7 mouse cellular contexts compared by ENCODE assay signal in the genomic region with DNA sequence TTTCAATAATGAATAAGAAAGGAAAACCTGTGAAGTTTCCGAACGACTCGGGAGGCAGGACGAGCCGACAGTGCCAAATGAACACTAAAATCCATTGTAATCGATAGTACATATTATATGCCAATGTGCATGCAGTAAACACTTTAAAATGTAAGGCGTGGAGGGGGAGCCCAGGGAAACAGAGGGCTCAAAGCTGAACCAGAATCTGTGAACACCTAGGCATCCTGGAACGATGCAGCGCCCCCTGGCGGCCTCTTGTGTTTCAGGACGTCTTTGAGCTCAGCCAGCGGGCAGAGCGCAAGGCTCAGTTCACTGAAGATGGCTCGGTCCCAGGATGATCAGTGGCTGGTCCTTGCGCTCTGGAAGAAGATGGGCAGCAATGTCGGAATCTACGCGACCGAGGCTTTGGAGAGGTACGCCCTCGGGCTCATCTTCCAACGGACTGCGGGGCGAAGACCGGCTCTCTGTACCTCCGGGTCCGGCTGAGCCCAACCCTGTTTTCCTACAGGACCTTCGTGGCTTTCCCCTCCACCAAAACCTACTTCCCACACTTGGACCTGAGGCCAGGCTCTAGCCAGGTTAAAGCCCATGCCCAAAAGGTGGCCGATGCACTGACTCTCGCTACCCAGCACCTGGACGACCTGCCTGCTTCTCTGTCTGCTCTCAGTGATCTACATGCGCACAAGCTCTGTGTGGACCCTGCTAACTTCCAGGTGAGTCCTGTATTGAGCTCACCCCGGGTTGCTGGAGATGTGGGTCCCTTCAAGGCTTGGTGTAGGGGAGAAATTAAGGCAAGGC. TPM values are rescaled to one million over a fixed set of nuclear protein-coding genes. Genes with fewer than 3 reads are reported as not detected.
DNase-seq lines count a peak whose midpoint lies in the region; ATAC-seq lines count a peak whose summit lies in the region.
"Not testable (repeated sequence)": the region's sequence is repeated elsewhere in the genome, so short reads cannot be mapped to it uniquely, and the experiment has no call there.

A gene (plus strand): TSS at position 271 of the 798 bp plus-strand sequence.

- ATAC-seq in midbrain, embryonic 11.5 days (ENCODE audit: low FRiP score) = peak; percentile 80

- peak; percentile 45 for DNase-seq in adrenal gland, adult 8-10 months
- peak; percentile 72 for DNase-seq in embryonic facial prominence, embryonic 10.5 days (ENCODE audit: low spot score)
- DNase-seq in heart, adult 11 months = peak; percentile 95
- DNase-seq in kidney, adult 11 months = peak; percentile 70
- peak; percentile 84 for DNase-seq in left cerebral cortex, postnatal 4 days
- peak; percentile 95 for DNase-seq in midbrain, embryonic 11.5 days (ENCODE audit: low spot score, missing footprints)
- DNase-seq in right cerebral cortex, postnatal 4 days = peak; percentile 81

- H3K36me3 ChIP-seq in embryonic facial prominence, embryonic 10.5 days (replicated peaks); midbrain, embryonic 11.5 days (ENCODE audit: control insufficient read depth, insufficient read depth, low read length): not testable (repeated sequence)

- peaks cover 19% of the 10 kb centered on the region for H3K27me3 ChIP-seq in embryonic facial prominence, embryonic 10.5 days (replicated peaks; ENCODE audit: low read depth, poor library complexity, severe bottlenecking)
- not testable (repeated sequence) for H3K27me3 ChIP-seq in midbrain, embryonic 11.5 days (ENCODE audit: control insufficient read depth, insufficient read depth, low read length)

- H3K27ac ChIP-seq in embryonic facial prominence, embryonic 10.5 days (replicated peaks); midbrain, embryonic 11.5 days (ENCODE audit: low read depth, low read length): not testable (repeated sequence)

- H3K4me1 ChIP-seq in embryonic facial prominence, embryonic 10.5 days; midbrain, embryonic 11.5 days (ENCODE audit: control insufficient read depth, insufficient read depth, low read length): not testable (repeated sequence)

- not testable (repeated sequence) for H3K9me3 ChIP-seq in embryonic facial prominence, embryonic 10.5 days; midbrain, embryonic 11.5 days (ENCODE audit: control insufficient read depth, low read length)

- whole genome bisulfite sequencing in embryonic facial prominence, embryonic 10.5 days = 20% methylated on average over 33 of the region's 33 CpGs
- 19% methylated on average over 30 of the region's 33 CpGs for WGBS in midbrain, embryonic 11.5 days

- H3K9ac ChIP-seq in midbrain, embryonic 11.5 days (ENCODE audit: low read length) = peak within 1 kb of the TSS; percentile 22; the same call in 1 of the 2 replicates

- peak within 1 kb of the TSS; percentile 45 for H3K4me3 ChIP-seq in embryonic facial prominence, embryonic 10.5 days
- not testable (repeated sequence) for H3K4me3 ChIP-seq in midbrain, embryonic 11.5 days (ENCODE audit: low read depth, low read length)

- intact Hi-C loops in left cerebral cortex, postnatal 4 days (cut with DNase I) = not testable (repeated sequence)

- H3K4me2 ChIP-seq in midbrain, embryonic 11.5 days = peak within 1 kb of the TSS; percentile 36

RNA-seq across cellular contexts. Expression of the gene that starts here (rescaled TPM):
- not detected for total RNA-seq in adrenal gland, adult 8-10 months (2022)
- 3.9 and 6.1 TPM in 2 replicates for polyA plus RNA-seq in embryonic facial prominence, embryonic 10.5 days (2016; fragmentation: Nextera tagmentation; extraction: Ambion mirVana)
- total RNA-seq in left cerebral cortex, postnatal 4 days (2021) = 1 to 10 TPM; 3.4 to 5.2 TPM
- polyA plus RNA-seq in midbrain, embryonic 11.5 days (2014; fragmentation: Nextera tagmentation; extraction: Ambion mirVana) = 6.9 and 7.2 TPM in 2 replicates

Comparison
In these comparisons a context has a peak if more than half of its experiments do, and no peak if none do; other contexts are left out.
1. Peak in DNase-seq in adrenal gland, adult 8-10 months; RNA of the gene not detected or under 1 TPM.
2. DNase-seq: peak in every context shown above with its lines; median percentile 95 in heart, adult 11 months; 95 in midbrain, embryonic 11.5 days; 84 in left cerebral cortex, postnatal 4 days; 81 in right cerebral cortex, postnatal 4 days; 72 in embryonic facial prominence, embryonic 10.5 days; 70 in kidney, adult 11 months; 45 in adrenal gland, adult 8-10 months.